Mouse (Mus musculus): Measurements from ENCODE around the gene Prdm4.
A peak's percentile ranks its signal among the peaks of the same experiment; 100 is the strongest.

Prdm4 gene

DNA sequence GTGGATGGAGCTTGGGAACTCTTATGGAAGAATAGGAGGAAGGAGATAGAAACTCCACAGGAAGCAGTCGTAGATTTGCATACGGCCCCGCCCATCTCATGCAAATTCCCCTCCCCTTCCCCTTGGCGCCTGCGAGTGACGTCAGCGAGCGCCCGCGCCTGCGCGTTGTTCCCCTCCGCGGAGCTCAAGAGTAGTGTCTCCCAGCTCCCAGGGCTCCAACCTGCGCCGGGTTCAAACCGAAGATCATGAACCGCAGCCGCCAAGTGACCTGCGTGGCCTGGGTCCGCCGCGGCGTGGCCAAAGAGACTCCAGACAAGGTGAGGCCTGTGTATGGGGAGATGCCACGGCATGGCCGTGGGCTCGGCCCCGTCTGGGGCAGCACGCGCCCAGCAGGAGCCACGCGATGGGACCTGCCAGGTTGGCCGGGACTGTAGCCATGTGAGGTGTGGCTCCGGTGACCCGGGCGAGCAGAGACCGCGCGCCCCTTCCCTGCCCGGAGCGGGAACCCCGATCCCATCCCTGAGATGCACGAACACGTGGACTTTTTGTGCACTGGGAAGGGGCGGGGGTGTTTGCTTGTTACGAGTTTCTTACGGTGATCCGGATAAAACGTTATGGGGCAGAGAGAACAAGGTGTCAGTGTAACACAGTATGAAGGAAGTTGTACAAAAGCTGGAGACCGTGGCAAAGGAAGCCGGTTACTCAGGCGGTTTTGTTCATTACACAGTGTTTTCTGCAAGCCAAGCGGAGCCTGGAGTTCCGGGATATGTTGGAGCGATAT lies 45.1 kb downstream of the Prdm4 start:
- peak; percentile 87 for DNase-seq (ENCODE audit: low read depth, low spot score)

DNA sequence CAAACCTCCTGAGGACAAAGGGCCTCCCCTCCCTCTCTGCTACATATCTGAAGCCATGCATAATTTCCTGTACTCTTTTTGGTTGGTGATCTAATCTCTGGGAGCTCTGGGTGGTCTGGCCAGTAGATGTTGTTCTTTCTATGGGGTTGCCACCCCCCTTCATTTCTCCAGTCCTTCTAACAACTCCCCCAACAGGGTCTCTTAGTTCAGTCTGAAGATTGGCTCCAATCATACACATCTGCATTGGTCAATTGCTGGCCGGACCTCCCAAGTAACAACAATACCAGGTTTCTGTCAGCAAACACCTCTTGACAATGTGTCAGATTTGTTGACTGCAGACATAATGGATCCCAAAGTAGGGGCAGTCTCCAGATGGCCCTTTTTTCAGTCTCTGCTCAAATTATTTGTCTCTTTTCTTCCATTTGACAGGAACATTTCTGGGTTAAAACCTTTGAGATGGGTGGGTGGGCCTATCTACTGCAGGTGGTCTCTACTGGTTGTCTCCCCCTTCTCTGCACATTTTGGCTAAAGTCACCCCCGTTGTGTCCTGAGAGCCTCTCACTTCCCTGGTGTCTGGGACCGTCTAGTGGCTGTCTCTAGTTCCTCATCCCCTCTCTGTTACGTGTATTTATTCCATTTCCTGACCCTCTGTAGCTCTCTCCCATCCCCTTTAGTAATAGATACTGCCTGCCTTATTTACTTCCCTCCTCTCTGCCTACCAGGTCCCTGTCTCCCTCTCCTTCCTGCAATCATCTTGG lies 70.7 kb downstream of the Prdm4 start:
- DNase-seq (ENCODE audit: low read depth, low spot score), result peak; percentile 31
